Mouse (Mus musculus) Patski (cell line): Measurements from ENCODE around the gene Thra. TPM values are rescaled to one million over a fixed set of nuclear protein-coding genes. Genes with fewer than 3 reads are reported as not detected.

ENCODE experiments used
- ATAC-seq: fragments of 100-300 bp; one replicate; pipeline ENCODE4 v1.8.0; 2021
- CTCF ChIA-PET: fragments of 350-600 bp; sonication (Branson Sonifier 250); formaldehyde crosslinking; loops from one replicate; lab custom pipeline; 2022; ENCODE audit warnings: inconsistent platforms; lab: Charles Lee
- POLR2A ChIA-PET: fragments of 350-600 bp; sonication (Branson Sonifier 250); formaldehyde crosslinking; loops from one replicate; lab custom pipeline; 2022; ENCODE audit warnings: antibody characterized with exemption, inconsistent platforms; lab: Charles Lee
- DNase-seq: peaks from one replicate; pipeline ENCODE4 v3.0.0-alpha.2; 2011; ENCODE audit warnings: low read depth, low spot score
- H3K27me3 ChIP-seq: fragments of 371-371 bp; one replicate; pipeline ENCODE4 v1.5.1; 2021
- CTCF ChIP-seq: fragments of 100-300 bp; IDR thresholded peaks from one replicate; pipeline ENCODE4 v1.5.1; 2021
- in situ Hi-C: fragments of 300-500 bp; cut with MboI; formaldehyde crosslinking; loops from 3 replicates; pipeline ENCODE4 v1.11.1; 2018; ENCODE audit warnings: low pct_unique_long_range_greater_than_20kb, mixed read lengths
- polyA plus RNA-seq: library from polyadenylated mRNA; unstranded; gene quantifications from one replicate; pipeline ENCODE4 v1.2.3, GENCODE M21; 2021

Thra gene
- polyA plus RNA-seq, 1 experiment from 2014 or later, result 44.7 TPM

DNA sequence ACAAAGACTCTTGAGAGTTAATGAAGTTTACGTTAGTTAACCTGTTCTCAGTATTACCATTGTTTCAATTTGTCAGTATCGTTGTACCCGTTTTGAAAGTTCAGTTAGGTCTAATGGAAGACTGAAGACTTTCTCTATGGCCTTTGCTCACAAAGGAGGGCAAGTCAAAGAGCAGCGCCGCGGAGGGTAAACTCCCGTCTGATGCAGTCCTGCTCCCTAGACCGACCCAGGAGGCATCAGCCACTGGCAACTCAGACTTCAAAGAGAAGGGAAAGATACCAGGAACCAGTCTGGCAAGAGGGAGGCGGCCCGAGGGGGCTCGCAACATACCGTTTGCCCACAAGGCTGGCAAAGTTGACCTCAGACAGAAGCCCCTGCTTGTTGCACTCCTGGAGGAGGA is 26.7 kb upstream of the Thra start:
- ChIA-PET POLR2A (no interaction called here), CTCF (interaction anchor here (0.7 to 5.7 kb wide), 3 partner anchors 14 to 129 kb away, joined by 3 to 85 read pairs (median 41); partner anchors contain the start of gene Csf3)
- ATAC-seq (no peak), DNase-seq (no peak)
- no peaks in the 10 kb centered on the region for H3K27me3 ChIP-seq
- in situ Hi-C loops, result no loop called here
- no peak for TF ChIP-seq CTCF

DNA sequence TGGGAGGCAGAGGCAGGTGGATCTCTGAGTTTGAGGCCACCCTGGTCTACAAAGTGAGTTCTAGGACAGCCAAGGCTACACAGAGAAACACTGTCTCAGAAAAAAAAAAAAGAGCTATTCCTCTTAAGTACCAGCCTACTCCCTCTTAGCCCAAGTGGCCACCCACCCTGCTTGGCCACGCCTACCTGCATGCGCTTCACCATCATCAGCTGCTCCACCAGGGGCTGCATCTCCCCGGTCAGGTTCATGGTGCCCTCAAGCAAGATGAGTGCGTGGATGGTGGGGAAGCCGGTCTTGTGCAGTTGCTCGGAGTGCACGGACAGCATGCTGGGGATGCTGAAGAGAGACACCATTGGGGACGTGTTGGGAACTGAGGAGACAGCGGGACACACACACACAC is 24.5 kb upstream of the Thra start:
- H3K27me3 ChIP-seq, result no peaks in the 10 kb centered on the region
- in situ Hi-C loops, result no loop called here
- no peak for ATAC-seq
- ChIA-PET POLR2A (interaction anchor here (0.5 kb wide), 1 partner anchor 35 kb away, joined by 3 read pairs; no protein-coding TSS in a partner anchor), CTCF (interaction anchor here (1.2 to 1.7 kb wide), 2 partner anchors 10 to 71 kb away, joined by 4 read pairs; no protein-coding TSS in a partner anchor)
- TF ChIP-seq CTCF, result no peak
- DNase-seq, result no peak

DNA sequence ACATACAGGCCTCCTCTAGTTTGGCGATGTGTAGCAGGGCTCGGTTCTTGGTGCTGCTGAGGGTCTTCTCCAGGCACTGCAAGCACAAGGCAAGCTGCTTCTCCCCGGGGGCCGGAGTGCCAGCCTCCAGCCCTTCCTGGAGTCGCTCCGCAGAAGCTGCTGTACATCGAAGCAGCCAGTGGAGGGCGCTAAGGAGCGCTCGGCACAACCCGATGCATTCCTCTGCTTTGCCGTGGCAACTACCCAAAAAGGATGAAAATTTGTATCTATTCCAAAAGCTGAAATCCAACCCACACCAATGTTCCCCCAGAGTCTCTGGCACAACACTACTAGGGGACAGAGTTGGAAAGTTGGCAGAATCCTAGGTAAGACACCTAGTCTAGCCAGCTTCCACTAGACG is 22.5 kb upstream of the Thra start:
- TF ChIP-seq CTCF, result peak; percentile 90
- DNase-seq, result no peak
- in situ Hi-C loops, result no loop called here
- no peaks in the 10 kb centered on the region for H3K27me3 ChIP-seq
- ChIA-PET POLR2A (interaction anchor here (0.6 to 0.9 kb wide), 2 partner anchors 19 to 557 kb away, joined by 3 to 5 read pairs; no protein-coding TSS in a partner anchor), CTCF (interaction anchor here (1.3 to 5.3 kb wide), 10 partner anchors 7 to 70 kb away, joined by 4 to 41 read pairs (median 6); partner anchors contain the start of genes Csf3 and Thra)
- ATAC-seq, result no peak

DNA sequence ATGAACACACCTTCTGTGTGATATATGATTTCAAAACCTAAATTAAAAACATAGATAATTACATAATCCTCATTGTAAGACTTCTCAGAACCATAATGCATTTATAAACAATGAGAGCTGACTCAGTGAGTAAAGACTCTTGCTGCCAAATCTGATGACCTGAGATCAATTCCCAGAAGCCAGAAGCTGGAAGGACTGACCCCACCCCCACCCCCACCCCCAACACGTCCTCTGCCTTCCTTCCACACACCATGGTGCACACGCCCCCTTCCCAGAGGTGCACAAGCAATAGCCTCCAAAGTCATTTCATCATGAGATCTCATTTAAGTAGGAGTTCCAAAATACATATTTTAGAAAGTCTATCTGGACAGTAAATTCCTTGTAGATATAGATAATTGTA is 19.7 kb upstream of the Thra start:
- TF ChIP-seq CTCF, result no peak
- DNase-seq (no peak), ATAC-seq (no peak)
- in situ Hi-C loops, result no loop called here
- CTCF ChIA-PET, result interaction anchor here (0.6 to 5.3 kb wide), 4 partner anchors 9 to 67 kb away, joined by 3 to 41 read pairs (median 12); partner anchors contain the start of gene Med24
- H3K27me3 ChIP-seq, result no peaks in the 10 kb centered on the region
- POLR2A ChIA-PET, result interaction anchor here (0.5 to 0.6 kb wide), 2 partner anchors 21 to 220 kb away, joined by 3 to 4 read pairs; no protein-coding TSS in a partner anchor

DNA sequence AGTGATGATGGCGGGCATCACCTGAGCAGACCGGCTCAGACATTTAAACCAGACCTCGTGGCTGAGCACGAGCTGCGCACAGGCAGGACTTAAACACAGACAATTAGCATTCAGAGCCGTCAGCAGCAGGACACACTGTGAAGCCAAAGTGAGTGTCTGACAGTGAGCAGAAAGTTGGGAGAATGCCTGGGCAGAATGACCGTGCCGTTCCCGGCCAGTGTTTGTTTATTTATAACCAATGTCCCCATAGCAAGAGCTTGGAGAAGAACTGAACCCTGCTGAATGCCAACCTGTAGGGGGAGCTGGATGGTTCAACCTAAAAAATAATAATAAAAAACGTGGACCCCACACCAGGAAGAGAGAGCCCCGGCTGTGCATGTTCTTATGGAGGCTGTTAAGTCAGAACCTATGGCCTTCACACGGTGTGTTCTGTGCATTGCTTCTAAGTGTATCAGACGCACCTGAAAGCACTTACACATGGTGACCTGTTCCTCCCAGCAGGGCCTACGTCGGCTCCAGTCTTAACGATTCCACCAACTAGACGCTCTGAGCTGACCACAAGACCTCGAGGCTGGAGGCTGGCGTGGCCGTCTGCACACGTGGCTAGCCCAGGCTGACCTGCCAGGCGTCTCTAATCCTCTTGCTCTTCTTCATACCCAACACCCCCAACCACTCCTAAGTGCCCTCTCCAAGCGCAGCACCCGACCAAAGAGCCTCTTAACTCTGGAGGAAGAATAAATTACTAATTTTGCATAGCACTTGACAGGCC is 18.8 kb upstream of the Thra start:
- DNase-seq, result no peak

DNA sequence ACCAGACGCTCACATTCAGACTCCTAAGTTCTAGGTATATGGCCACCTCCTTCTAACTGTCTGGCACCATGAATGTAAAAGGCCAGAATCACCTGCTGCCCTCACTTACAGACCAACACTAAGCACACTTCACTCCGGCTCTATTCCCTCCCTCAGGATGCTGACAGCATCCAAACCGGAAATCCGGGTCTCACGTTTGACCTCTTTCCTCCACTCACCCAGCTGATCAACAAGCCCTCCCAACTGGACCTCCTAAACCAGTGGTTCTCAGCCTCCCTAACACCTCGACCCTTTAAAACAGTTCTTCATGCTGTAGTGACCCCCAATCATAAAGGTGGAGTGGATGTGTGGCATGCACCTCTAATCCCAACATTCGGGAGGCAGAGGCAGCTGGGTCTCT is 17.3 kb upstream of the Thra start:
- in situ Hi-C loops, result no loop called here
- ATAC-seq, result no peak
- CTCF ChIA-PET, result interaction anchor here (1.0 kb wide), 1 partner anchor 23 kb away, joined by 4 read pairs; no protein-coding TSS in a partner anchor
- TF ChIP-seq CTCF, result no peak
- H3K27me3 ChIP-seq, result no peaks in the 10 kb centered on the region
- POLR2A ChIA-PET, result no interaction called here
- DNase-seq, result no peak

More for the DNA sequence above, 18.8 kb upstream of the Thra start:
- ChIA-PET CTCF (interaction anchor here (0.9 to 5.3 kb wide), 5 partner anchors 8 to 119 kb away, joined by 3 to 41 read pairs (median 5); partner anchors contain the start of gene Med24), POLR2A (no interaction called here)
- in situ Hi-C loops, result no loop called here
- peak; percentile 31 for ATAC-seq
- H3K27me3 ChIP-seq, result no peaks in the 10 kb centered on the region
- peak; percentile 70 for TF ChIP-seq CTCF

DNA sequence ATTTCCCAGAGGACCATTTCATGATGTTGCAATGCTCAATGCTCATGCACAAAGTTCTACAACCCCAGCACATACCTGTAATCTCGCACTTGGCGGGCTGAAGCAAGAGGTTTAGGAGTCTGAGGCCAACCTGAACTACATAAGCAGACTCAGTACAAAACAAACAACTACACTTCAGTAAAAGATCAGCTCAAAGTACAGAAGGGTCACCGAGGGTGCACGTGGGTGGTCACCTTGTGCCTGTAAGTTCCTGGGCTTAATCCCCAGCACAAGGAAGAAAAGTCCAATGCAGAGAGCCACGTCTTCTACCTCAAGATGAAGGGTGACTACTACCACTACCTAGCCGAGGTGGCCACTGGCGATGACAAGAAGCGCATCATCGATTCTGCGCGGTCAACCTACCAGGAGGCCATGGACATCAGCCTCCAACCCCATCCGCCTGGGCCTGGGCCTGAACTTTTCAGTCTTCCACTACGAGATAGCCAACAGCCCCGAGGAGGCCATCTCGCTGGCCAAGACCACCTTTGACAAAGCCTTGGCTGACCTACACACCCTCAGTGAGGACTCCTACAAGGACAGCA is 14.4 kb upstream of the Thra start:
- in situ Hi-C loops, result no loop called here

DNA sequence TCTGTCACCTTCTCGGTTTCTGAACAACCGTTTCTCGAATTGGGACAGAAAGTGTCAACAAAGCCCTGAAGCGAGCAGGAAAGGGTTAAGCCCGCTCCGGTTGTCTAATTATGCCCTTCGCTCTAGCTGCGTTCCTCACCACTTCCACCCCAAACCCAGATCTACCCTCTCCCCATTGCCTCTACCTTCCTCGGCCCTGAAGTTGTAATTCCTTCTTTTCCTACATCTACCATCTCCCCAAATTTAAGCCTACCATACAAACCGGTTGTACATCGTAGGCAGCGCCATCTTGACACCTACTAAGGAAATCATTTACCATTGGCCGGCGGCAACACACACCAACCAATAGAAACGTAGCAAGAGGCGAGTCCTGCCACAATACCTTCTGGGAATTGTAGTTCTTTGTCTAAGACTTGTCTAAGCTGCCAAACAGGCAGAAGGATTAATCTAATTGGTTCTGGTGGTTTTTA is 11.3 kb upstream of the Thra start, which contains the start of gene Med24:
Med24 (minus strand) TSS at position 317 of the 470 bp plus-strand sequence.
- no peak for DNase-seq
- ATAC-seq, result peak; percentile 51
- in situ Hi-C loops, result no loop called here
- TF ChIP-seq CTCF, result no peak
- POLR2A ChIA-PET, result interaction anchor here (0.9 kb wide), 1 partner anchor 13 kb away, joined by 3 read pairs; no protein-coding TSS in a partner anchor
- CTCF ChIA-PET, result interaction anchor here (1.1 to 1.2 kb wide), 2 partner anchors 8 to 64 kb away, joined by 3 to 5 read pairs; no protein-coding TSS in a partner anchor
- H3K27me3 ChIP-seq, result no peaks in the 10 kb centered on the region

More for the DNA sequence above, 14.4 kb upstream of the Thra start:
- ATAC-seq (no peak), DNase-seq (no peak)
- H3K27me3 ChIP-seq, result no peaks in the 10 kb centered on the region
- POLR2A ChIA-PET, result no interaction called here
- CTCF ChIA-PET, result interaction anchor here (1.3 kb wide), 1 partner anchor 61 kb away, joined by 3 read pairs; no protein-coding TSS in a partner anchor
- TF ChIP-seq CTCF, result no peak

DNA sequence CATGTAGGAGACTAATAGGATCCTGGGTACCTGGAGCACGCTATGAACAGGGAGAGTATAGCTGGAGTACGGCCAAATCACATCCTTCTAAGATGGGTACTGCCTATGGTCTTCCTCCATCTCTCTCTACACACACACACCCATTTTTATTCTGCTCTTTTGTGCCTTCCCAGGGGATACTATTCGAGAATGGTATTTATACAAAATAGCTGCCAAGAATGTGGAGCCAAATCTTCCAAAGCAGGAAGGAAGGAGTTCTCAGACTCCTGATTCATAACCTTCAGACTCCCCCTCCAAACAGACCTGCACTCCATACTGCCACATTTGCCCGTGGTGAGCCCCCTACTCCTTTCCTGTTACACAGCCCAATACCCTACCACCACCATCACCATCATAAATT is 9.7 kb upstream of the Thra start:
- in situ Hi-C loops, result no loop called here

DNA sequence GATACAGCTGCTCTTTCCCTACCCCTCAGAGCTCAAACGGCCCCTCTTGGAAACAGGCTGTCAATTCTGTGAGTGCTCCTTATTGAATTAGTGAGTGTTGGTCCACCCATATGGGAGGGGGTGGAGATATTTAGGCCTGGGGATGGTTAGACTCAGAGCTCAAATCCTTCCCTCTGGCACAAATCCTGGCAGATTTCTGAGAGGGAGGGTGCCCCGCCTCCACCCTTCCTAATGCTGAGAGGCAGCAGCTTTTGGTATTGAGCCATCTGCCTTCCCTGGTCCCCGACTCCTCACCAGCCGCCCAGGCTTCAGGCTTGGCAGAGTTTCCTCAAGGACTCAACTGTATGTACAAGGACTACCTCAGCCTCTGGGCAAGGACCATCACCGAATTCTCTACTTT is 9.3 kb upstream of the Thra start:
- no peaks in the 10 kb centered on the region for H3K27me3 ChIP-seq
- ChIA-PET CTCF (interaction anchor here (0.8 to 2.7 kb wide), 10 partner anchors 9 to 58 kb away, joined by 3 to 9 read pairs (median 6); partner anchors contain the start of gene Thra), POLR2A (interaction anchor here (0.7 to 1.8 kb wide), 4 partner anchors 10 to 65 kb away, joined by 3 to 7 read pairs (median 4); partner anchors contain the start of gene Msl1)
- in situ Hi-C loops, result no loop called here
- ATAC-seq (no peak), DNase-seq (no peak)
- TF ChIP-seq CTCF, result no peak

More for the DNA sequence above, 9.7 kb upstream of the Thra start:
- TF ChIP-seq CTCF, result no peak
- CTCF ChIA-PET, result interaction anchor here (0.8 to 2.7 kb wide), 11 partner anchors 9 to 58 kb away, joined by 3 to 9 read pairs (median 6); partner anchors contain the start of gene Thra
- POLR2A ChIA-PET, result interaction anchor here (1.0 to 1.7 kb wide), 2 partner anchors 11 to 14 kb away, joined by 3 to 7 read pairs; no protein-coding TSS in a partner anchor
- H3K27me3 ChIP-seq, result no peaks in the 10 kb centered on the region
- no peak for DNase-seq
- no peak for ATAC-seq
